Mouse (Mus musculus) liver, adult 10 weeks (tissue): ENCODE measurements around the gene Iqcf1. TPM values are rescaled to one million over a fixed set of nuclear protein-coding genes. Genes with fewer than 3 reads are reported as not detected.

ENCODE experiments used
- polyA plus RNA-seq: library from polyadenylated mRNA; stranded (reverse); fragments of 350-450 nt; fragmentation: Illumina TruSeq; extraction: RNeasy Lipid Tissue Mini Kit (QIAGEN cat#74804); gene quantifications from one replicate; pipeline ENCODE4 v1.2.3, GENCODE M21; 2014; ENCODE audit warnings: low read depth, low replicate concordance

Iqcf1 gene
- polyA plus RNA-seq = not detected

GRCm38 (mm10) chr9:106499667-106500066 is at the start of gene Iqcf1:
TSS of gene Iqcf1 (plus strand) at chr9:106499967.

DNA sequence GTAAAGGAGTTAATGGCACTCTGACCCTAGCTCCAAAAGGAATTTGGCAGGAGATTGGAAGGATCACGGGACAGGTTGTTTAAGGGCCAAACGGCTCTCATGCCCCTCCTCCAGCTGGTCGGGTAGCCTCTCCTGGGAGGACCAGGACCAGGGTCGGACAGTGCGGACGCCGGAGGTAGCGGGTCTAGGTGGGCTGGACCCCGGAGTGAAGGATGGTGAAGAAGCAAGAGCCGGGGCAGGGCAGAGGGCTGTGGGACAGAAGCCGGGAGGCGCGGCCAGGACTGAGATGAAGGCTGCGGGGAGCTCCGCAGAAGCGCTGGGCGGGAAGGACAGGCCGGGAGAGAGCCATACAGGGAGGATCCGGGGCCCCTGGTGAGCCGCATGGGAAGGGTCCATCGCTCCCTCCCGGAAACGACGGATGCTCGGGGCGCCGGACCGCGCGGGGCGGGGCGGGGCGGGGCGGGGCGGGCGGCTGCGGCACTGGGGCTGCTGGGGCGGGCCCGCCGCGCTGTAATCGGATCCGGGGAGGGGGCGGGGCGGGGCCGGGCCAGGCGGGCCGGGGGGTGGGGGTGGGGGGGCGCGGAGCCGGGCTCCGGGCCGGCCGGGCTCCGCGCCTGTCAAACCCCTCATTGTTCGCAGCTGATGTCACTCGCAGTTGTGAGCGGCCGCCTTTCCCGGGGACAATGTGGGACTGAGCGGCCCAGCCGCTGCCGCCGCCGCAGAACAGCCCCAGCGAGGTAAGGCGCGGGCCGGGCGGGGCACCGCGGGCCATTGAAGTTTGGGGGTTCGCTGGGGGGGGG is 46.3 kb upstream of the Iqcf1 start, which contains the start of gene Pcbp4:
TSS of gene Pcbp4 (plus strand) at position 21 of the 800 bp plus-strand sequence.

GRCm38 (mm10) chr9:106465571-106466200 is 34.1 kb upstream of the Iqcf1 start, which contains the start of gene Gpr62:
TSS of gene Gpr62 (minus strand) at chr9:106465938.

DNA sequence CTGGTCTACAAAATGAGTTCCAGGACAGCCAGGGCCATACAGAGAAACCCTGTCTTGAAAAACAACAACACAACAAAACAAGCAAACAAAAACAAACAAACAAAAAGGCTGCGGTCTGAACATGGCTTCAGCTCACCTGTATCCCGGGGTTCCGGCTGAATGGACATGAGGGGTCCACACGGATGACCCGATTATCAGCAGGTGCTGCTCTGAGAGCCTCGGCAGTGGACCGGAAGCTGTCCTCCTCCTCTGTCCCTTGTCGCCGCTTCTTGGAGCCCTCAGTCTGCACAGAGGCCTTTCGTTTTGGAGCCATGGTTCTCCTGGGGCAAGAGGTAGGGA is 24.1 kb upstream of the Iqcf1 start, which contains the start of gene Rrp9:
TSS of gene Rrp9 (plus strand) at position 301 of the 339 bp plus-strand sequence.

GRCm38 (mm10) chr9:106476924-106477484 is 22.8 kb upstream of the Iqcf1 start, which contains the start of gene Parp3:
TSS of gene Parp3 (minus strand) at chr9:106476949.

GRCm38 (mm10) chr9:106514273-106514672 is 14.5 kb downstream of the Iqcf1 start, which contains the start of gene Iqcf5:
TSS of gene Iqcf5 (plus strand) at chr9:106514573.

Other genes starting within 250 kb of the Iqcf1 start
- 0.34 TPM for gene Poc1a, start 218.9 kb upstream of the Iqcf1 start, polyA plus RNA-seq
- 2.9 TPM for gene Dusp7, start 131.3 kb upstream of the Iqcf1 start, polyA plus RNA-seq
- gene Rpl29, start 70.5 kb upstream of the Iqcf1 start, polyA plus RNA-seq = 26.6 TPM
- 4.1 TPM for gene Acy1, start 61.6 kb upstream of the Iqcf1 start, polyA plus RNA-seq
- 105 TPM for gene Abhd14b, start 52.5 kb upstream of the Iqcf1 start, polyA plus RNA-seq
- gene Abhd14a, start 52.3 kb upstream of the Iqcf1 start, polyA plus RNA-seq = 2.2 TPM
- 2.8 TPM for gene Pcbp4, start 46.7 kb upstream of the Iqcf1 start, polyA plus RNA-seq
- not detected for gene Gpr62, start 34.0 kb upstream of the Iqcf1 start, polyA plus RNA-seq
- 1.5 TPM for gene Rrp9, start 24.0 kb upstream of the Iqcf1 start, polyA plus RNA-seq
- 9.4 TPM for gene Parp3, start 23.0 kb upstream of the Iqcf1 start, polyA plus RNA-seq
- gene Iqcf5, start 14.6 kb downstream of the Iqcf1 start, polyA plus RNA-seq = not detected
- not detected for gene Iqcf3, start 61.7 kb downstream of the Iqcf1 start, polyA plus RNA-seq
- gene Iqcf4, start 71.0 kb downstream of the Iqcf1 start, polyA plus RNA-seq = not detected
- gene Iqcf6, start 126.6 kb downstream of the Iqcf1 start, polyA plus RNA-seq = not detected
- not detected for gene Grm2, start 156.1 kb downstream of the Iqcf1 start, polyA plus RNA-seq
- gene Tex264, start 186.0 kb downstream of the Iqcf1 start, polyA plus RNA-seq = 15.1 TPM